In the genomic region with DNA sequence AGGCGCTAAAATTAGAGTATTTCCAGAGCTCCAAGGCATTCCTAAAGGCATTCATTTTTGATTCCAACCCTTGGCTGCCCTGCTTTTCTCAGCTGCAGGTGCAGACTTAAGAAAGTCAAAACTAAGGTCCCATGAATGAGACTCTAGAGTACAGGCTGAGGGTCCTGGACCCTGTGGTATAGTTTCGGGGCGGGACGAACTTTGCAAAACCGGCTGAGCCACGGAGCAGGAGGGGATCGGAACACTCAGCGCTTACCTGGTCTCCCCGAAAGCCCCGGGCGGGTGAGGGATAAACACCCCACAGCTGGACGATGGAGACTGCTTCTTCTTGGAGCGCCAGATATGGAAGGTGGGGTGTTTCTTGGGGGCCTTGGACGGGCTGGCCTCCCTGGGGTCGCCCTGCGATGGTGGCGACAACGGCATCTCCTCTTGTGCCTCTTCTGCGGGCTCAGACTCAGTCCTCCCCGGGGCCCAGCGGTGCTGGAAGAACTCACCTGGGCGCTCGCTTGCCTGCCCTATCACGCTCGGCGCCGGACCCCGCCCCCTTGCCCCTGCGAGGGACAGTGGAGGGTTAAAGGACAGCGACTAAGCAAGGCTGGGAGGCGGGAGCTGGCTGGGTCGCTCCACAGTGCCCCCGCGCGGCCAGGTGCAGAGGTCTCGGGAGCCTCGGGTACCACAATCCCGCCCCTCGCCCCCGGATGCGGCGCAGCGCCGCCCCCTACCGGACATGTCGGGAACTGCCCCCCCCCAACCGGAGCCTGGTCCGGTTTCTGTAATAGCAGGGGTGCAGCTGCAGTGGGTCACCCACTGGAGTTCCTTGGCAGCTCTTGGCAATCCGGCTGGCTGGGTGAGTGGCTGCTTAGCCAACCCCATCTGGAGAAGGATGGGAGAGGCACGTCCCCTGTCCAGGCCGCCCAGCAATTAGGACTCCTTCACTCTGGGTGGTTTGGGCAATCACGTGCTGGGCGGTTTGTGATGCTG, we compare ENCODE assay signal across 8 mouse cellular contexts. TPM values are rescaled to one million over a fixed set of nuclear protein-coding genes. Genes with fewer than 3 reads are reported as not detected.
A peak's percentile ranks its signal among the peaks of the same experiment; 100 is the strongest.
DNase-seq lines count a peak whose midpoint lies in the region; ATAC-seq lines count a peak whose summit lies in the region.

A gene (minus strand): TSS at position 517 of the 981 bp plus-strand sequence.

- no peak within 1 kb of the TSS for H3K27ac ChIP-seq in intestine, embryonic 16.5 days (ENCODE audit: low read length)
- no peak within 1 kb of the TSS for H3K27ac ChIP-seq in liver, embryonic 11.5 days (ENCODE audit: low read depth, low read length)
- H3K27ac ChIP-seq in stomach, embryonic 14.5 days (ENCODE audit: low read length), result no peak within 1 kb of the TSS

- WGBS in intestine, embryonic 16.5 days, result 5% methylated on average over 49 of the region's 53 CpGs
- WGBS in liver, embryonic 11.5 days, result 7% methylated on average over 51 of the region's 53 CpGs
- WGBS in stomach, embryonic 14.5 days, result 4% methylated on average over 47 of the region's 53 CpGs

- ATAC-seq in intestine, embryonic 16.5 days, result peak; percentile 93
- ATAC-seq in liver, embryonic 11.5 days (replicated peaks; ENCODE audit: low FRiP score), result peak; percentile 57; the same call in 1 of the 2 replicates
- ATAC-seq in monocyte, adult 5-6 weeks (replicated peaks; ENCODE audit: insufficient number of reproducible peaks, low FRiP score, low TSS enrichment, poor library complexity, severe bottlenecking), result no peak
- ATAC-seq in stomach, embryonic 14.5 days (ENCODE audit: insufficient number of reproducible peaks, insufficient read depth, low FRiP score, low read depth), result peak; percentile 88

- H3K4me2 ChIP-seq in intestine, embryonic 16.5 days (ENCODE audit: low read depth, low read length), result peak within 1 kb of the TSS; percentile 93
- H3K4me2 ChIP-seq in liver, embryonic 11.5 days, result peak within 1 kb of the TSS; percentile 70
- peak within 1 kb of the TSS; percentile 72 for H3K4me2 ChIP-seq in stomach, embryonic 14.5 days (replicated peaks; ENCODE audit: low read depth, low read length)

- H3K9me3 ChIP-seq in intestine, embryonic 16.5 days (ENCODE audit: control insufficient read depth, low read length), result no peaks in the 10 kb centered on the region
- H3K9me3 ChIP-seq in liver, embryonic 11.5 days (ENCODE audit: control insufficient read depth, low read length), result no peaks in the 10 kb centered on the region
- H3K9me3 ChIP-seq in stomach, embryonic 14.5 days (ENCODE audit: control insufficient read depth, low read depth, low read length), result no peaks in the 10 kb centered on the region

- peak; percentile 4 to 25 for DNase-seq in heart, adult 18-20 months
- DNase-seq in heart, adult 9 months (ENCODE audit: low spot score in 2 of 2), result no peak
- DNase-seq in cerebellum, postnatal 25 days, result peak; percentile 32 to 67
- peak; percentile 10 to 18 for DNase-seq in gastrocnemius, adult 8-10 months (ENCODE audit: low spot score in 2 of 2)
- DNase-seq in liver, embryonic 11.5 days (ENCODE audit: low spot score), result peak; percentile 74

- peak within 1 kb of the TSS; percentile 50 for H3K4me3 ChIP-seq in intestine, embryonic 16.5 days (ENCODE audit: low read length)
- H3K4me3 ChIP-seq in liver, embryonic 11.5 days (ENCODE audit: low read depth, low read length), result peak within 1 kb of the TSS; percentile 38
- H3K4me3 ChIP-seq in stomach, embryonic 14.5 days (ENCODE audit: low read depth, low read length), result peak within 1 kb of the TSS; percentile 37

- no peaks in the 10 kb centered on the region for H3K36me3 ChIP-seq in intestine, embryonic 16.5 days (ENCODE audit: control insufficient read depth, insufficient read depth, low read length)
- no peaks in the 10 kb centered on the region for H3K36me3 ChIP-seq in liver, embryonic 11.5 days (ENCODE audit: control insufficient read depth, insufficient read depth, low read length)
- no peaks in the 10 kb centered on the region for H3K36me3 ChIP-seq in stomach, embryonic 14.5 days (ENCODE audit: control insufficient read depth, insufficient read depth, low read length)

- peak within 1 kb of the TSS; percentile 50; the same call in 1 of the 2 replicates for H3K9ac ChIP-seq in intestine, embryonic 16.5 days (ENCODE audit: low read depth, low read length)
- H3K9ac ChIP-seq in liver, embryonic 11.5 days (ENCODE audit: low read depth, low read length), result no peak within 1 kb of the TSS
- H3K9ac ChIP-seq in stomach, embryonic 14.5 days (replicated peaks; ENCODE audit: low read depth, low read length), result peak within 1 kb of the TSS; percentile 2; the same call in 1 of the 2 replicates

- peaks cover 4% of the 10 kb centered on the region; the same call in 1 of the 2 replicates for H3K4me1 ChIP-seq in intestine, embryonic 16.5 days (ENCODE audit: control insufficient read depth, insufficient read depth, low read length)
- 0 out of 2 replicates have a peak, but pooled peaks cover 2% of the 10 kb centered on the region for H3K4me1 ChIP-seq in liver, embryonic 11.5 days (replicated peaks; ENCODE audit: control insufficient read depth, insufficient read depth, low read length)
- H3K4me1 ChIP-seq in stomach, embryonic 14.5 days (ENCODE audit: control insufficient read depth, insufficient read depth, low read length), result peaks cover 4% of the 10 kb centered on the region; the same call in 1 of the 2 replicates

- H3K27me3 ChIP-seq in intestine, embryonic 16.5 days (replicated peaks; ENCODE audit: control insufficient read depth, insufficient read depth, low read length), result no peaks in the 10 kb centered on the region
- H3K27me3 ChIP-seq in liver, embryonic 11.5 days (replicated peaks; ENCODE audit: control insufficient read depth, insufficient read depth, low read length), result peaks cover 19% of the 10 kb centered on the region
- H3K27me3 ChIP-seq in stomach, embryonic 14.5 days (ENCODE audit: control insufficient read depth, insufficient read depth, low read length), result no peaks in the 10 kb centered on the region

RNA-seq across cellular contexts. Expression of the gene that starts here (rescaled TPM):
- 1 to 10 TPM; 3.0 to 3.7 TPM for total RNA-seq in heart, adult 18-20 months (2021)
- 1 to 10 TPM in 1 of 4 experiments, under 1 TPM in 3; 0.56 to 1.4 (median 0.90) TPM for total RNA-seq in gastrocnemius, adult 8-10 months (2022)
- polyA plus RNA-seq in intestine, embryonic 16.5 days (2015; fragmentation: Nextera tagmentation; extraction: Ambion mirVana), result 0.72 and 0.77 TPM in 2 replicates
- 0.33 and 0.56 TPM in 2 replicates for polyA plus RNA-seq in liver, embryonic 11.5 days (2014; fragmentation: Nextera tagmentation; extraction: Ambion mirVana)
- 43.2 to 65.9 TPM (median 45.7 TPM) in 3 replicates for total RNA-seq in monocyte, adult 5-6 weeks (2017)
- 2.7 and 2.8 TPM in 2 replicates for polyA plus RNA-seq in stomach, embryonic 14.5 days (2014; fragmentation: Nextera tagmentation; extraction: Ambion mirVana)

Comparison
In these comparisons a context has a peak if more than half of its experiments do, and no peak if none do; other contexts are left out.
1. DNase-seq: peak in heart, adult 18-20 months (2 of 2), cerebellum, postnatal 25 days (2 of 2) and gastrocnemius, adult 8-10 months (2 of 2); none in heart, adult 9 months (0 of 2).
2. Peak in ATAC-seq, H3K4me3 ChIP-seq, H3K9ac ChIP-seq and H3K4me2 ChIP-seq in intestine, embryonic 16.5 days; RNA of the gene not detected or under 1 TPM.
3. Peak in DNase-seq, ATAC-seq, H3K4me3 ChIP-seq and H3K4me2 ChIP-seq in liver, embryonic 11.5 days; RNA of the gene not detected or under 1 TPM.
4. Peak in every context shown above with its lines, with median percentiles within 50 percentile points of each other: H3K4me2 ChIP-seq and H3K4me3 ChIP-seq.